Mouse (Mus musculus): ENCODE measurements around the gene Stab1.

DNA sequence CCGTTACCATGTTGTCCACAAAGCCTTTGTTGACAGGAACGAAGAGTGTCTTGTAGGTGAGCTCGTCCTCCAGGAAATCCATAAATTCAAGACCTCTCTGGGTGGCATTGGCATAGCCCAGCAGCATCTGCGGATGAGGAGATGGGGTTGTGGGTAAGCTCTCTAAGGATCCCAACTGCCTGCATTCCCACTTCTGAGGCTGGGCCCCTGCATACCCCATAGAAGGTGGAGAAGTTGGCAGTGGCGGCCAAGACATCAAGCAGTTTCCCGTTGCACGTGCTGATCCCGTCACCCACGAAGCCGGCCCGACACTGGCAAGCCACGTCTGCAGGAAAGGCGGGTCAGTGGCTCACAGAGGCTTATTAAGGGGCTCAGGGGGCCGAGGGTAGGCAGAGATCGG, 28.3 kb downstream of the Stab1 start:
- TF ChIP-seq CTCF (IDR thresholded peaks at IDR 0.05; ENCODE audit: low read depth) (no peak), EP300 (IDR thresholded peaks at IDR 0.05; ENCODE audit: low read depth) (no peak)

All from liver, embryonic 14.5 days (tissue).